Mouse (Mus musculus): ENCODE measurements around the gene Mrrf. TPM values are rescaled to one million over a fixed set of nuclear protein-coding genes. Genes with fewer than 3 reads are reported as not detected.
A peak's percentile ranks its signal among the peaks of the same experiment; 100 is the strongest.

The Mrrf gene
- polyA plus RNA-seq, 1 experiment, result 54.0 TPM

GRCm38 (mm10) chr2:36211785-36212184 lies 75.6 kb downstream of the Mrrf start:
- DNase-seq, result peak; percentile 22
- Histone ChIP-seq H3K4me3 (ENCODE audit: insufficient read depth, low read depth, low read length) (no peak overlapping the region), H3K27me3 (replicated peaks; ENCODE audit: control insufficient read depth, insufficient read depth, low read length) (no peaks in the 10 kb centered on the region), H3K36me3 (ENCODE audit: control insufficient read depth, insufficient read depth, low read length) (no peaks in the 10 kb centered on the region), H3K4me1 (ENCODE audit: control insufficient read depth, insufficient read depth, low read length) (peaks cover 1% of the 10 kb centered on the region), H3K27ac (ENCODE audit: insufficient read depth, low read depth, low read length) (no peak overlapping the region)
- WGBS, result 49% methylated on average over 7 of the region's 7 CpGs
- no peak for TF ChIP-seq POLR2A (IDR thresholded peaks at IDR 0.05; ENCODE audit: low read depth, low read length)
- TF ChIP-seq CTCF (conservative IDR thresholded peaks at IDR 0.05; ENCODE audit: insufficient read depth, insufficient read length, low read depth, low read length), result no peak

DNA sequence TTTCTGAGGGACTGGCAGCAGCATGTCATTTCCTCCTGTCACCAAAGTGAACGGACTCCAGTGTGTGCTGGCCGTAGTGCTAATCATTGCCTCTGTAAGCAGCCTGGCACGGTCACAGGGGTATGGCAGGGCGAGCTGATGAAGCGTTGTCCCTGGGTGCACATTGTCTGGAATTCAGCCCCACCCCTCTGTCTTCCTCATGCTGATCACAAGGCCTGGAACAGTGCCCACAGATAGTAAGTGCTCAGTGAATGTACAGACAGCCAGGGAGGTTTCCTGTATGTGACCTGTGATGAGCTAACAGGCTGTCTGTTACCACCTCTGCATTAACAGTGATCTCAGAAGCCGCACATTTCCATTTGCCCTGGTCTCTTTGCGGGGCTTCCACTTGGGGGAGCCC lies 76.9 kb downstream of the Mrrf start:
- Histone ChIP-seq H3K27me3 (replicated peaks; ENCODE audit: control insufficient read depth, insufficient read depth, low read length) (no peaks in the 10 kb centered on the region), H3K4me1 (ENCODE audit: control insufficient read depth, insufficient read depth, low read length) (peaks cover 12% of the 10 kb centered on the region), H3K27ac (ENCODE audit: insufficient read depth, low read depth, low read length) (no peak overlapping the region), H3K36me3 (ENCODE audit: control insufficient read depth, insufficient read depth, low read length) (no peaks in the 10 kb centered on the region), H3K4me3 (ENCODE audit: insufficient read depth, low read depth, low read length) (no peak overlapping the region)
- WGBS, result 26% methylated on average over 7 of the region's 7 CpGs
- DNase-seq, result peak; percentile 67
- TF ChIP-seq POLR2A (IDR thresholded peaks at IDR 0.05; ENCODE audit: low read depth, low read length), result no peak
- no peak for TF ChIP-seq CTCF (conservative IDR thresholded peaks at IDR 0.05; ENCODE audit: insufficient read depth, insufficient read length, low read depth, low read length)

GRCm38 (mm10) chr2:36214023-36214422 lies 77.8 kb downstream of the Mrrf start:
- WGBS, result under 1% methylated on average over 8 of the region's 8 CpGs

GRCm38 (mm10) chr2:36214425-36214824 lies 78.2 kb downstream of the Mrrf start:
- no peaks in the 10 kb centered on the region for H3K27me3 ChIP-seq (replicated peaks; ENCODE audit: control insufficient read depth, insufficient read depth, low read length)
- DNase-seq, result peak; percentile 41
- H3K4me1 ChIP-seq (ENCODE audit: control insufficient read depth, insufficient read depth, low read length), result peaks cover 13% of the 10 kb centered on the region
- TF ChIP-seq POLR2A (IDR thresholded peaks at IDR 0.05; ENCODE audit: low read depth, low read length) (no peak), CTCF (conservative IDR thresholded peaks at IDR 0.05; ENCODE audit: insufficient read depth, insufficient read length, low read depth, low read length) (peak; percentile 65)
- H3K27ac ChIP-seq (ENCODE audit: insufficient read depth, low read depth, low read length), result no peak overlapping the region
- no peak overlapping the region for H3K4me3 ChIP-seq (ENCODE audit: insufficient read depth, low read depth, low read length)
- WGBS, result 56% methylated on average over 5 of the region's 5 CpGs
- no peaks in the 10 kb centered on the region for H3K36me3 ChIP-seq (ENCODE audit: control insufficient read depth, insufficient read depth, low read length)

More at GRCm38 (mm10) chr2:36214023-36214422, 77.8 kb downstream of the Mrrf start:
- Histone ChIP-seq H3K36me3 (ENCODE audit: control insufficient read depth, insufficient read depth, low read length) (no peaks in the 10 kb centered on the region), H3K27me3 (replicated peaks; ENCODE audit: control insufficient read depth, insufficient read depth, low read length) (no peaks in the 10 kb centered on the region), H3K27ac (ENCODE audit: insufficient read depth, low read depth, low read length) (no peak overlapping the region), H3K4me1 (ENCODE audit: control insufficient read depth, insufficient read depth, low read length) (peaks cover 13% of the 10 kb centered on the region), H3K4me3 (ENCODE audit: insufficient read depth, low read depth, low read length) (no peak overlapping the region)
- TF ChIP-seq POLR2A (IDR thresholded peaks at IDR 0.05; ENCODE audit: low read depth, low read length) (no peak), CTCF (conservative IDR thresholded peaks at IDR 0.05; ENCODE audit: insufficient read depth, insufficient read length, low read depth, low read length) (peak; percentile 95)
- DNase-seq, result peak; percentile 92

DNA sequence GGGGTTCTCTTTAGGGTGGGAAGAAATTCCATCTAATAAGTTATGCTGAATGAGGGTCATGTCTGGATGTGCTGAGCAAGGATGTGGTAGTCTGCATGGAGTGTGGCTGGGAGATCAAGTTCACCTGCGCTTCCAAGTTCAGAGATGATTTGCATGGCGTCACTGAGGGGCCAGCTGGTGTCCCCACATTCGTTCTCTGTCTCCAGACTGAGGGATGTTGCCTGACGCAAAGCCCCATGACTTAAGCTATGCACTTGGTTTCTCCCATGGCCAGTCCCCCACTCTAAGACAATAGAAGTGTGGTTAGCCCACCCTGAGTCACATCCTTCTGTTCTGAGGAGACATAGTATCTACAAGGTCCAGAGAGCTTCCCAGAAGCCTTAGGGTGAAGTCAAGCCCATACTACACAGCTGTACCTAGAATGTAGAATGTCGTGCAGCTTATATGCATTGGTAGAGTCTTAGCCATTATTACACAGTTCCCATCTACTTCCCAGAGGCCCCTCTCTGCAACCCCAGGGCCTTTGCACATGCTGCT lies 79.1 kb downstream of the Mrrf start:
- no peak overlapping the region for H3K4me3 ChIP-seq (ENCODE audit: insufficient read depth, low read depth, low read length)
- TF ChIP-seq CTCF (conservative IDR thresholded peaks at IDR 0.05; ENCODE audit: insufficient read depth, insufficient read length, low read depth, low read length) (no peak), POLR2A (IDR thresholded peaks at IDR 0.05; ENCODE audit: low read depth, low read length) (no peak)
- 95% methylated on average over 5 of the region's 5 CpGs for WGBS
- peaks cover 13% of the 10 kb centered on the region for H3K4me1 ChIP-seq (ENCODE audit: control insufficient read depth, insufficient read depth, low read length)
- H3K27ac ChIP-seq (ENCODE audit: insufficient read depth, low read depth, low read length), result no peak overlapping the region
- no peaks in the 10 kb centered on the region for H3K27me3 ChIP-seq (replicated peaks; ENCODE audit: control insufficient read depth, insufficient read depth, low read length)
- no peaks in the 10 kb centered on the region for H3K36me3 ChIP-seq (ENCODE audit: control insufficient read depth, insufficient read depth, low read length)
- DNase-seq, result no peak

GRCm38 (mm10) chr2:36216546-36216945 lies 80.4 kb downstream of the Mrrf start:
- no peak overlapping the region for H3K4me3 ChIP-seq (ENCODE audit: insufficient read depth, low read depth, low read length)
- peaks cover 13% of the 10 kb centered on the region for H3K4me1 ChIP-seq (ENCODE audit: control insufficient read depth, insufficient read depth, low read length)
- no peaks in the 10 kb centered on the region for H3K36me3 ChIP-seq (ENCODE audit: control insufficient read depth, insufficient read depth, low read length)
- peak; percentile 61 for DNase-seq
- TF ChIP-seq CTCF (conservative IDR thresholded peaks at IDR 0.05; ENCODE audit: insufficient read depth, insufficient read length, low read depth, low read length) (no peak), POLR2A (IDR thresholded peaks at IDR 0.05; ENCODE audit: low read depth, low read length) (no peak)
- H3K27me3 ChIP-seq (replicated peaks; ENCODE audit: control insufficient read depth, insufficient read depth, low read length), result no peaks in the 10 kb centered on the region
- peak overlapping the region; percentile 37; the same call in 1 of the 2 replicates for H3K27ac ChIP-seq (ENCODE audit: insufficient read depth, low read depth, low read length)

GRCm38 (mm10) chr2:36216953-36217573 lies 80.9 kb downstream of the Mrrf start:
- WGBS, result 13% methylated on average over 4 of the region's 4 CpGs
- peak overlapping the region; percentile 37 for H3K27ac ChIP-seq (ENCODE audit: insufficient read depth, low read depth, low read length)
- TF ChIP-seq CTCF (conservative IDR thresholded peaks at IDR 0.05; ENCODE audit: insufficient read depth, insufficient read length, low read depth, low read length) (no peak), POLR2A (IDR thresholded peaks at IDR 0.05; ENCODE audit: low read depth, low read length) (no peak)

More at GRCm38 (mm10) chr2:36216953-36217573, 80.9 kb downstream of the Mrrf start:
- DNase-seq, result peak; percentile 56
- Histone ChIP-seq H3K4me3 (ENCODE audit: insufficient read depth, low read depth, low read length) (no peak overlapping the region), H3K4me1 (ENCODE audit: control insufficient read depth, insufficient read depth, low read length) (peaks cover 13% of the 10 kb centered on the region), H3K36me3 (ENCODE audit: control insufficient read depth, insufficient read depth, low read length) (no peaks in the 10 kb centered on the region), H3K27me3 (replicated peaks; ENCODE audit: control insufficient read depth, insufficient read depth, low read length) (no peaks in the 10 kb centered on the region)

Data from kidney, adult 2 months (tissue).